Mouse (Mus musculus): ENCODE data around the gene Cyp2j9. TPM values are rescaled to one million over a fixed set of nuclear protein-coding genes. Genes with fewer than 3 reads are reported as not detected.

Gene Cyp2j9
- polyA plus RNA-seq, 1 experiment: 4.7 TPM

GRCm38 (mm10) chr4:96522256-96522655, 69.1 kb downstream of the Cyp2j9 start:
- Histone ChIP-seq H3K4me1 (ENCODE audit: control insufficient read depth, insufficient read depth, insufficient read length, low read length) (no peaks in the 10 kb centered on the region), H3K4me3 (ENCODE audit: insufficient read depth, low read depth, low read length) (no peak overlapping the region), H3K27ac (replicated peaks; ENCODE audit: low read depth, low read length) (no peak overlapping the region)

Other genes starting within 250 kb of the Cyp2j9 start
- gene Cyp2j11, start 242.9 kb downstream of the Cyp2j9 start, polyA plus RNA-seq (2012; ENCODE audit: insufficient read depth, insufficient read length, missing spikeins): not detected in 2 replicates
- gene Cyp2j8, start 84.2 kb downstream of the Cyp2j9 start, polyA plus RNA-seq (2012; ENCODE audit: insufficient read depth, insufficient read length, missing spikeins): not detected in 2 replicates
- gene Cyp2j6, start 37.9 kb downstream of the Cyp2j9 start, polyA plus RNA-seq (2012; ENCODE audit: insufficient read depth, insufficient read length, missing spikeins): 17.4 and 22.0 TPM in 2 replicates
- 0.44 TPM in 1 of 2 replicates, not detected in the other for gene Cyp2j5, start 72.6 kb upstream of the Cyp2j9 start, polyA plus RNA-seq (2012; ENCODE audit: insufficient read depth, insufficient read length, missing spikeins)
- gene Gm12695, start 193.6 kb upstream of the Cyp2j9 start, polyA plus RNA-seq (2012; ENCODE audit: insufficient read depth, insufficient read length, missing spikeins): not detected in 2 replicates